Mouse (Mus musculus): ENCODE measurements around the gene Hnrnpab. TPM values are rescaled to one million over a fixed set of nuclear protein-coding genes. Genes with fewer than 3 reads are reported as not detected.

The Hnrnpab gene
- polyA plus RNA-seq, 1 experiment from 2014 or later: 441 TPM

GRCm38 (mm10) chr11:51586411-51586810, 20.2 kb downstream of the Hnrnpab start:
- ATAC-seq: no peak
- H3K9me3 ChIP-seq (ENCODE audit: control insufficient read depth, low read length): no peaks in the 10 kb centered on the region
- 87% methylated on average over 13 of the region's 13 CpGs for WGBS
- no peak overlapping the region for H3K9ac ChIP-seq (replicated peaks; ENCODE audit: low read depth, low read length)
- H3K27ac ChIP-seq (ENCODE audit: low read length): no peak overlapping the region
- peaks cover 13% of the 10 kb centered on the region for H3K36me3 ChIP-seq (ENCODE audit: control insufficient read depth, insufficient read depth)
- no peaks in the 10 kb centered on the region for H3K27me3 ChIP-seq (replicated peaks; ENCODE audit: control insufficient read depth, insufficient read depth, low read length)
- no peak overlapping the region for H3K4me3 ChIP-seq (replicated peaks; ENCODE audit: low read length)
- H3K4me2 ChIP-seq (ENCODE audit: low read length): no peak overlapping the region
- peaks cover 14% of the 10 kb centered on the region for H3K4me1 ChIP-seq (replicated peaks; ENCODE audit: control insufficient read depth, insufficient read depth, low read length)

- no peaks in the 10 kb centered on the region for H3K27me3 ChIP-seq (replicated peaks; ENCODE audit: control insufficient read depth, insufficient read depth, low read length)
- peaks cover 14% of the 10 kb centered on the region for H3K4me1 ChIP-seq (replicated peaks; ENCODE audit: control insufficient read depth, insufficient read depth, low read length)
- H3K9ac ChIP-seq (replicated peaks; ENCODE audit: low read depth, low read length): peak overlapping the region; percentile 80
- peak overlapping the region; percentile 96; the same call in 1 of the 2 replicates for H3K27ac ChIP-seq (ENCODE audit: low read length)
- peaks cover 11% of the 10 kb centered on the region; the same call in 1 of the 2 replicates for H3K36me3 ChIP-seq (ENCODE audit: control insufficient read depth, insufficient read depth)
- WGBS: 62% methylated on average over 8 of the region's 8 CpGs
- no peak for ATAC-seq
- peak overlapping the region; percentile 70; the same call in 1 of the 2 replicates for H3K4me3 ChIP-seq (replicated peaks; ENCODE audit: low read length)
- H3K4me2 ChIP-seq (ENCODE audit: low read length): peak overlapping the region; percentile 88
- H3K9me3 ChIP-seq (ENCODE audit: control insufficient read depth, low read length): no peaks in the 10 kb centered on the region
Observed at GRCm38 (mm10) chr11:51585608-51586252, 20.9 kb downstream of the Hnrnpab start.

GRCm38 (mm10) chr11:51584431-51585248, 22.0 kb downstream of the Hnrnpab start, which contains the start of gene Phykpl:
Phykpl (plus strand) TSS chr11:51584757.
- ATAC-seq: peak; percentile 94
- Histone ChIP-seq H3K4me2 (ENCODE audit: low read length) (peak within 1 kb of the TSS; percentile 88), H3K27me3 (replicated peaks; ENCODE audit: control insufficient read depth, insufficient read depth, low read length) (no peaks in the 10 kb centered on the region), H3K9ac (replicated peaks; ENCODE audit: low read depth, low read length) (peak within 1 kb of the TSS; percentile 80), H3K4me3 (replicated peaks; ENCODE audit: low read length) (peak within 1 kb of the TSS; percentile 70), H3K4me1 (replicated peaks; ENCODE audit: control insufficient read depth, insufficient read depth, low read length) (peaks cover 14% of the 10 kb centered on the region), H3K27ac (ENCODE audit: low read length) (peak within 1 kb of the TSS; percentile 96), H3K36me3 (ENCODE audit: control insufficient read depth, insufficient read depth) (peaks cover 11% of the 10 kb centered on the region; the same call in 1 of the 2 replicates), H3K9me3 (ENCODE audit: control insufficient read depth, low read length) (no peaks in the 10 kb centered on the region)
- under 1% methylated on average over 59 of the region's 59 CpGs for WGBS

GRCm38 (mm10) chr11:51584057-51584430, 22.6 kb downstream of the Hnrnpab start:
- peak; percentile 26 for ATAC-seq
- H3K9ac ChIP-seq (replicated peaks; ENCODE audit: low read depth, low read length): peak overlapping the region; percentile 80
- H3K4me2 ChIP-seq (ENCODE audit: low read length): peak overlapping the region; percentile 88
- peak overlapping the region; percentile 96 for H3K27ac ChIP-seq (ENCODE audit: low read length)
- peaks cover 14% of the 10 kb centered on the region for H3K4me1 ChIP-seq (replicated peaks; ENCODE audit: control insufficient read depth, insufficient read depth, low read length)
- no peaks in the 10 kb centered on the region for H3K9me3 ChIP-seq (ENCODE audit: control insufficient read depth, low read length)
- WGBS: 6% methylated on average over 9 of the region's 9 CpGs
- peaks cover 11% of the 10 kb centered on the region; the same call in 1 of the 2 replicates for H3K36me3 ChIP-seq (ENCODE audit: control insufficient read depth, insufficient read depth)
- no peaks in the 10 kb centered on the region for H3K27me3 ChIP-seq (replicated peaks; ENCODE audit: control insufficient read depth, insufficient read depth, low read length)
- H3K4me3 ChIP-seq (replicated peaks; ENCODE audit: low read length): peak overlapping the region; percentile 70

GRCm38 (mm10) chr11:51582713-51583112, 23.9 kb downstream of the Hnrnpab start:
- WGBS: 24% methylated on average over 8 of the region's 8 CpGs
- no peaks in the 10 kb centered on the region for H3K9me3 ChIP-seq (ENCODE audit: control insufficient read depth, low read length)
- ATAC-seq: no peak
- no peak overlapping the region for H3K4me2 ChIP-seq (ENCODE audit: low read length)
- no peaks in the 10 kb centered on the region for H3K27me3 ChIP-seq (replicated peaks; ENCODE audit: control insufficient read depth, insufficient read depth, low read length)
- H3K4me1 ChIP-seq (replicated peaks; ENCODE audit: control insufficient read depth, insufficient read depth, low read length): peaks cover 14% of the 10 kb centered on the region
- H3K36me3 ChIP-seq (ENCODE audit: control insufficient read depth, insufficient read depth): peaks cover 7% of the 10 kb centered on the region; the same call in 1 of the 2 replicates
- no peak overlapping the region for H3K9ac ChIP-seq (replicated peaks; ENCODE audit: low read depth, low read length)
- no peak overlapping the region for H3K27ac ChIP-seq (ENCODE audit: low read length)
- H3K4me3 ChIP-seq (replicated peaks; ENCODE audit: low read length): no peak overlapping the region

GRCm38 (mm10) chr11:51579024-51579423, 27.6 kb downstream of the Hnrnpab start:
- Histone ChIP-seq H3K4me2 (ENCODE audit: low read length) (no peak overlapping the region), H3K4me3 (replicated peaks; ENCODE audit: low read length) (no peak overlapping the region), H3K9me3 (ENCODE audit: control insufficient read depth, low read length) (no peaks in the 10 kb centered on the region), H3K27ac (ENCODE audit: low read length) (no peak overlapping the region), H3K36me3 (ENCODE audit: control insufficient read depth, insufficient read depth) (no peaks in the 10 kb centered on the region), H3K9ac (replicated peaks; ENCODE audit: low read depth, low read length) (no peak overlapping the region), H3K27me3 (replicated peaks; ENCODE audit: control insufficient read depth, insufficient read depth, low read length) (no peaks in the 10 kb centered on the region), H3K4me1 (replicated peaks; ENCODE audit: control insufficient read depth, insufficient read depth, low read length) (peaks cover 8% of the 10 kb centered on the region)
- no peak for ATAC-seq
- WGBS: 54% methylated on average over 4 of the region's 4 CpGs

GRCm38 (mm10) chr11:51577587-51577986, 29.1 kb downstream of the Hnrnpab start:
- Histone ChIP-seq H3K4me3 (replicated peaks; ENCODE audit: low read length) (no peak overlapping the region), H3K9me3 (ENCODE audit: control insufficient read depth, low read length) (no peaks in the 10 kb centered on the region), H3K4me1 (replicated peaks; ENCODE audit: control insufficient read depth, insufficient read depth, low read length) (peaks cover 6% of the 10 kb centered on the region), H3K27me3 (replicated peaks; ENCODE audit: control insufficient read depth, insufficient read depth, low read length) (no peaks in the 10 kb centered on the region), H3K27ac (ENCODE audit: low read length) (no peak overlapping the region), H3K9ac (replicated peaks; ENCODE audit: low read depth, low read length) (no peak overlapping the region), H3K4me2 (ENCODE audit: low read length) (no peak overlapping the region), H3K36me3 (ENCODE audit: control insufficient read depth, insufficient read depth) (no peaks in the 10 kb centered on the region)
- ATAC-seq: no peak
- WGBS: 90% methylated on average over 7 of the region's 7 CpGs

- H3K36me3 ChIP-seq (ENCODE audit: control insufficient read depth, insufficient read depth): no peaks in the 10 kb centered on the region
- H3K27ac ChIP-seq (ENCODE audit: low read length): peak overlapping the region; percentile 50; the same call in 1 of the 2 replicates
- H3K9ac ChIP-seq (replicated peaks; ENCODE audit: low read depth, low read length): no peak overlapping the region
- H3K27me3 ChIP-seq (replicated peaks; ENCODE audit: control insufficient read depth, insufficient read depth, low read length): no peaks in the 10 kb centered on the region
- H3K9me3 ChIP-seq (ENCODE audit: control insufficient read depth, low read length): no peaks in the 10 kb centered on the region
- peaks cover 6% of the 10 kb centered on the region for H3K4me1 ChIP-seq (replicated peaks; ENCODE audit: control insufficient read depth, insufficient read depth, low read length)
- 49% methylated on average over 4 of the region's 4 CpGs for WGBS
- no peak for ATAC-seq
- H3K4me2 ChIP-seq (ENCODE audit: low read length): no peak overlapping the region
- H3K4me3 ChIP-seq (replicated peaks; ENCODE audit: low read length): no peak overlapping the region
Observed at GRCm38 (mm10) chr11:51576454-51576853, 30.2 kb downstream of the Hnrnpab start.

- Histone ChIP-seq H3K4me1 (replicated peaks; ENCODE audit: control insufficient read depth, insufficient read depth, low read length) (no peaks in the 10 kb centered on the region), H3K9ac (replicated peaks; ENCODE audit: low read depth, low read length) (no peak overlapping the region), H3K27me3 (replicated peaks; ENCODE audit: control insufficient read depth, insufficient read depth, low read length) (no peaks in the 10 kb centered on the region), H3K4me3 (replicated peaks; ENCODE audit: low read length) (no peak overlapping the region), H3K9me3 (ENCODE audit: control insufficient read depth, low read length) (no peaks in the 10 kb centered on the region), H3K36me3 (ENCODE audit: control insufficient read depth, insufficient read depth) (no peaks in the 10 kb centered on the region), H3K27ac (ENCODE audit: low read length) (no peak overlapping the region), H3K4me2 (ENCODE audit: low read length) (no peak overlapping the region)
- 92% methylated on average over 4 of the region's 4 CpGs for WGBS
- ATAC-seq: no peak
Observed at GRCm38 (mm10) chr11:51568801-51569200, 37.8 kb downstream of the Hnrnpab start.
